Mouse (Mus musculus) left cerebral cortex, adult 18-20 months (tissue): Measurements from ENCODE around the gene Pabpc4l. TPM values are rescaled to one million over a fixed set of nuclear protein-coding genes. Genes with fewer than 3 reads are reported as not detected.
"Not testable (repeated sequence)": the region's sequence is repeated elsewhere in the genome, so short reads cannot be mapped to it uniquely, and the experiment has no call there.

Experiments
- DNase-seq, 2 experiments: peaks; one replicate each; pipeline ENCODE4 v3.0.0; 2021 to 2022; ENCODE audit warnings: low spot score in 2 of 2, mixed read lengths in 1 of 2
- long read RNA-seq, 2 experiments: library from polyadenylated mRNA; stranded (forward); transcript quantifications; one replicate each; pipeline ENCODE4 v2.0.0; 2021
- total RNA-seq, 2 experiments: library from RNA; stranded (reverse); gene quantifications; 2 replicates each; pipeline ENCODE4 v1.2.3; 2021

The Pabpc4l gene
- under 1 TPM; 0.19 to 0.94 TPM for total RNA-seq
- long read RNA-seq, experiment 1 = 0 reads
- long read RNA-seq, experiment 2 = 0 reads

DNA sequence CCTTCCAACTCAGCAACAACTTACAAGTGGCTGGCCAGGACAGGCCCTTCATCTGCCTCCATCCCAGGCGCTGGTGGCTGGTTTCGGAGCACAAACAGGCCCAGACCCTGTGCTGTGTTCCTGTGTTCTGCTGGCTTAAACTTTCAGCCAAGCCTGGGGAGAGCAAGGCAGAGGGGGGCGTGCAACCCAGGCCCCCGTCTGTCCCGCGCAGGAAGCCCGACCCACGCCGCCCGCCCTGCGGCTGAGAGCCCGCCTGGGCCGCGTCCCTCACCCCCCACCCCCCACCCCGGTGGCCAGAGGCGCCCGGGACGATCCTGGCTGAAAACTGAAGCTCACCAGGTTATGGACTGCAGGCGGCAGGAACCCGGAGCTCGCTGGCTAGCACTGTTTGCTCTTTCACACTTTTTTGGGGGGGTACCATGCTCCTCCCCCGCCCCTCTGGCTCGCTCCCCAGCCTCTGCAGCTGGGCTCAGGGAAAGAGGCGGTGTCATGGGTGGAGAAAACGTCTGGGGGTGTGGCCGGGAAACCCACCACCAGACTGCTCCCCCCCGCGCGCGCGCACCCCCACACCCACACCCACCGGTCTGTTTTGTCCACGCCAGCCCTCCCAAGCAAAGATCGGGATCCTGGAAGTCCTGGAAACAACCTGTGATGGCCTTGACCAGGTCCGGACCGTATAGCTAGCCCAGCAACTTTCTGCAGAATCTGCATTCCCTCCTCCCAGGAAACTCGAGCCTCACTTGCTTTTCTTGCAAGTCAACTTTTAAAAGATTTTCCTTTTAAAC is at the start of gene Pabpc4l:
Gene Pabpc4l (minus strand): TSS at position 739 of the 785 bp plus-strand sequence.
- DNase-seq = peak in 1 of 2 experiments; percentile 2

DNA sequence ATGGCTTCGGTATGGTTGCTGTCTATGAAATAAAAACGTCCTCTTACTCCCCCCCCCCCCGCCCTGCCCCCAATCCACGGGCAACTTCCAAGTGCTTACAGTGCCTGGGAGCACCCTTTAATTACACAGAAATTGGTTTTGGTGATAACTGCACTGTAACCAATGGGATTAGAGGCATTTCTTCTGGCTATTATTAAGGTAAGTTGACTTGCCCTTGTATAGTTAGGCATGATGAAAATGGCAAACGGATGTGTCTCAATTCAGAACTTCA is 42.9 kb upstream of the Pabpc4l start:
- DNase-seq = no peak

DNA sequence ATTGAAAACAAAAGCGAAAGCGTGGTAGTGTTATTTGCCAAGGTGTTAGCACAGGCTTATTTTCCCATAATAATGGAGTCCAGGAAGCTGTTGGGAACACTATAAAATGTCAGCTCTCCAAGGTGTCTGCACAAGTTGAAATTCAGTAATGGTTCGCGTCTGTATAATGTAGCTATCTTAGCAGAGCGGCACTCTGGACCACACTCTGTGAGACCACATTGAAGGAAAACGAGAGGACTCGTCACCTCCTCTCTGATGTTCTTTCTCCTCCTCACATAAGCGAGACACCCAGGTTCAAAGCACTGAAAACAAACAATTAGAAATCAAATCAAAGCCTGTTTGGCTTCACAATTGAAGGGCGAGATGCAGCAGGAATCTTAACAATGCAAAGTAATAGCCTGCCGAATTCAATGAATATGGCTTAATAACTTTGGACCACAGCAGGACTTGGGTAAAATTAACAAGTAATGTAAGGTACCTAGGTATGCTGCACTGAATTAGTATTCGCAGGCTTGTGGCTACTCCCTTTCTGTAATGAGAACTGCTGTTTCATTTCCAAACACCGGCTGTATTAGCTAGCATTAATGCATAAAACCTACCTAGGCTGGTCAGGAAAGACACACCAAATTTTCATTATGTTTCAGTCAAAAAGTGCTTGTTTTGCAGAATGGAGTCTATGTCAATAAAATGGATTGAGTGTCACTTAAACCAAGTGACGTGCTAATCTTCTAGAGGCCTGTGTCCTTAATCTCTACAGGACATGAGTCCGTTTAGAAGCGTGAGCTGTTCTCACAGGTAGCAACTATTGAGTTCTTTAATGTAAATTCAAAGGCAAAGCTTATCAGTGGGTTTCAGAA is 42.3 kb upstream of the Pabpc4l start:
- no peak for DNase-seq

DNA sequence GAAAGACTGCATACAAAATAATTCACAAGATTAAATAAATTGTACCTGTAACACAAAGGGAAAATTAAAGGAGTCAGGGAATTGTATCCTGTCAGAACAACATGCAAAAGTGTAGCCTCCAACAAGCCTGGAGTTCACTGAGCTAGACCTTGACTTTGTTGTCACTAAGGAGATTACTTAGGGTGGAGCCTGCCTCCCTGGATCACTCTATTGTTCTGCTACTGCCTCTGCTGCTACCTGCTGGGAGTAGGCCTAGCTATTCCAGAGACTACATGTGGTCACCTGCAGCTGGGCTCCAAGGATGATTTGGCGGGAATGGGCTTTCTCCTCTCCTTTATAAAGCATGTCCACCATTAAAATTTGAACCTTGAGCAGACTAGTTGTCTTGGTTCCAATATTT is 38.1 kb upstream of the Pabpc4l start:
- not testable (repeated sequence) for DNase-seq

DNA sequence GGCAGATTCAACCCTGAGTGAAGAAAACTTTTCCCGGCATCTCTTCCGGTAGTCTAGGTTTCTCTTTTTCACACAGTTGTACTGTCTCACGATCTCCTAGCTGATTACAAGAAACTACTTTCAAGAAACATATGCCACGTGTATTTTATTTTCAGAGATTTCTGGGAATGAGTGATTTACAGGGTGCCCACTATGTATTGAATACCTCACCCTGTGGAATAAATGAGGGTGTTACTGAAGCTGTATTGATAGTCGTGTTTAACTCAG is 180 bp upstream of the Pabpc4l start:
- no peak for DNase-seq

DNA sequence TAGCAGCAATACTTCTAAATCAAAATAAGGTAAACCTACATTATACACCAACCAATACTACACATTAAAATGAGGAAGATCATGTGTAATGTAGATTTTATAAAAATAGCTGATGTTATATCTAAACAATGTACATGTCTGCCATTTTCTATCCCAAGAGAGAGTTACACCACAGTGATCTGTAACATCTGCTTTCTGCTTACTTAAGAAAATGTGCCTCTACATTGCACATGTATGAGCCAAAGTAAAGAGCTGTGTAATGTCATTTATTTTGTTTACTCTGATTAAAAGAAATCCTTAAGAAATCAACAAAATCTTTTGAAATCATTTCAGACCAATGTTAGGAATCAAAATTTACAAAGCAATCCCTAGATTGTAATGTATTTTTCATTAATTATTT is 16.6 kb downstream of the Pabpc4l start:
- DNase-seq = no peak
